Comparison of ENCODE assay signal across 7 mouse cellular contexts in genomic region chr1:41390102-41390884, GRCm38 (mm10).
DNase-seq lines count a peak whose midpoint lies in the region; ATAC-seq and TF ChIP-seq lines count a peak whose summit lies in the region.

No protein-coding gene starts in this region.

- no peaks in the 10 kb centered on the region for H3K27me3 ChIP-seq in embryonic facial prominence, embryonic 14.5 days (replicated peaks; ENCODE audit: control insufficient read depth, insufficient read depth, low read length)
- no peaks in the 10 kb centered on the region for H3K27me3 ChIP-seq in heart, postnatal 0 days (ENCODE audit: control insufficient read depth, insufficient read depth, low read length)
- H3K27me3 ChIP-seq in liver, embryonic 13.5 days, result no peaks in the 10 kb centered on the region
- no peaks in the 10 kb centered on the region for H3K27me3 ChIP-seq in neural tube, embryonic 13.5 days

- no peak for TF ChIP-seq EP300 in heart, postnatal 0 days (IDR thresholded peaks at IDR 0.05; ENCODE audit: low read depth)

- 0 out of 2 replicates have a peak overlapping the region, but pooled peaks have one; percentile 18 for H3K27ac ChIP-seq in embryonic facial prominence, embryonic 14.5 days (replicated peaks; ENCODE audit: low read depth, low read length)
- H3K27ac ChIP-seq in heart, postnatal 0 days (ENCODE audit: low read depth), result peak overlapping the region; percentile 31
- no peak overlapping the region for H3K27ac ChIP-seq in liver, embryonic 13.5 days
- H3K27ac ChIP-seq in neural tube, embryonic 13.5 days (replicated peaks), result peak overlapping the region; percentile 49

- H3K36me3 ChIP-seq in embryonic facial prominence, embryonic 14.5 days (ENCODE audit: control insufficient read depth, insufficient read depth, low read length), result no peaks in the 10 kb centered on the region
- H3K36me3 ChIP-seq in heart, postnatal 0 days (replicated peaks; ENCODE audit: control insufficient read depth, insufficient read depth, low read length), result no peaks in the 10 kb centered on the region
- H3K36me3 ChIP-seq in liver, embryonic 13.5 days, result no peaks in the 10 kb centered on the region
- H3K36me3 ChIP-seq in neural tube, embryonic 13.5 days, result no peaks in the 10 kb centered on the region

- peak; percentile 84 for ATAC-seq in embryonic facial prominence, embryonic 14.5 days (ENCODE audit: low read depth)
- ATAC-seq in heart, postnatal 0 days (ENCODE audit: insufficient read depth, low read depth), result peak; percentile 94
- peak; percentile 58 for ATAC-seq in liver, embryonic 13.5 days (ENCODE audit: low read depth)
- ATAC-seq in neural tube, embryonic 13.5 days (ENCODE audit: low read depth), result peak; percentile 94

- no peaks in the 10 kb centered on the region for H3K9me3 ChIP-seq in embryonic facial prominence, embryonic 14.5 days (ENCODE audit: control insufficient read depth, low read length)
- no peaks in the 10 kb centered on the region for H3K9me3 ChIP-seq in heart, postnatal 0 days (replicated peaks; ENCODE audit: control insufficient read depth, low read length)
- H3K9me3 ChIP-seq in liver, embryonic 13.5 days (replicated peaks), result no peaks in the 10 kb centered on the region
- no peaks in the 10 kb centered on the region for H3K9me3 ChIP-seq in neural tube, embryonic 13.5 days

- peaks cover 10% of the 10 kb centered on the region for H3K4me1 ChIP-seq in embryonic facial prominence, embryonic 14.5 days (ENCODE audit: control insufficient read depth, insufficient read depth, low read length)
- H3K4me1 ChIP-seq in heart, postnatal 0 days (ENCODE audit: control insufficient read depth, insufficient read depth), result peaks cover 17% of the 10 kb centered on the region
- H3K4me1 ChIP-seq in liver, embryonic 13.5 days (replicated peaks), result no peaks in the 10 kb centered on the region
- H3K4me1 ChIP-seq in neural tube, embryonic 13.5 days (replicated peaks), result peaks cover 29% of the 10 kb centered on the region

- no peak for TF ChIP-seq CTCF in heart, postnatal 0 days (IDR thresholded peaks at IDR 0.05; ENCODE audit: low read depth)

- H3K4me3 ChIP-seq in embryonic facial prominence, embryonic 14.5 days (ENCODE audit: low read depth, low read length), result no peak overlapping the region
- 0 out of 2 replicates have a peak overlapping the region, but pooled peaks have one; percentile 15 for H3K4me3 ChIP-seq in heart, postnatal 0 days (ENCODE audit: low read depth, low read length)
- H3K4me3 ChIP-seq in liver, embryonic 13.5 days (replicated peaks), result no peak overlapping the region
- no peak overlapping the region for H3K4me3 ChIP-seq in neural tube, embryonic 13.5 days

- H3K9ac ChIP-seq in embryonic facial prominence, embryonic 14.5 days (ENCODE audit: low read depth, low read length), result no peak overlapping the region
- no peak overlapping the region for H3K9ac ChIP-seq in heart, postnatal 0 days (replicated peaks; ENCODE audit: low read depth, low read length)
- no peak overlapping the region for H3K9ac ChIP-seq in liver, embryonic 13.5 days
- no peak overlapping the region for H3K9ac ChIP-seq in neural tube, embryonic 13.5 days

- peak; percentile 37 to 58 for DNase-seq in adrenal gland, adult 18-20 months (ENCODE audit: low spot score in 2 of 2)
- DNase-seq in embryonic facial prominence, embryonic 14.5 days (ENCODE audit: low spot score), result peak; percentile 94
- peak; percentile 96 for DNase-seq in heart, postnatal 0 days (ENCODE audit: low spot score)
- peak; percentile 51 to 62 for DNase-seq in kidney, postnatal 36 days
- no peak for DNase-seq in liver, embryonic 13.5 days
- DNase-seq in thymus, postnatal 10 days (ENCODE audit: low spot score in 2 of 2), result no peak

- no peak overlapping the region for H3K4me2 ChIP-seq in embryonic facial prominence, embryonic 14.5 days (ENCODE audit: low read depth, low read length)
- H3K4me2 ChIP-seq in heart, postnatal 0 days (ENCODE audit: low read depth, low read length), result peak overlapping the region; percentile 47
- H3K4me2 ChIP-seq in liver, embryonic 13.5 days, result no peak overlapping the region
- H3K4me2 ChIP-seq in neural tube, embryonic 13.5 days, result peak overlapping the region; percentile 8; the same call in 1 of the 2 replicates

- WGBS in embryonic facial prominence, embryonic 14.5 days, result 16% methylated on average over 11 of the region's 11 CpGs
- 7% methylated on average over 11 of the region's 11 CpGs for WGBS in heart, postnatal 0 days
- 26% methylated on average over 11 of the region's 11 CpGs for WGBS in liver, embryonic 13.5 days (ENCODE audit: insufficient replicate concordance)
- WGBS in neural tube, embryonic 13.5 days, result 4% methylated on average over 11 of the region's 11 CpGs

Comparison
In these comparisons a context has a peak if more than half of its experiments do, and no peak if none do; other contexts are left out.
1. DNase-seq: peak in adrenal gland, adult 18-20 months (2 of 2), embryonic facial prominence, embryonic 14.5 days (single experiment), heart, postnatal 0 days (single experiment) and kidney, postnatal 36 days (2 of 2); none in liver, embryonic 13.5 days (single experiment) and thymus, postnatal 10 days (0 of 2).
2. H3K4me2 ChIP-seq: peak in heart, postnatal 0 days (single experiment) and neural tube, embryonic 13.5 days (single experiment); none in embryonic facial prominence, embryonic 14.5 days (single experiment) and liver, embryonic 13.5 days (single experiment).
3. Peak in every context shown above with its lines, with median percentiles within 50 percentile points of each other: ATAC-seq.